Mouse (Mus musculus) heart, adult 2 months (tissue): Measurements from ENCODE around the gene Gm7544. TPM values are rescaled to one million over a fixed set of nuclear protein-coding genes. Genes with fewer than 3 reads are reported as not detected.
"Not testable (repeated sequence)": the region's sequence is repeated elsewhere in the genome, so short reads cannot be mapped to it uniquely, and the experiment has no call there.

ENCODE experiments used
- DNase-seq, 2 experiments: peaks; one replicate each; pipeline ENCODE4 v3.0.0; 2021
- H3K27ac ChIP-seq: fragments of 200-600 bp; 2 replicates; pipeline ENCODE4 v1.8.1; 2022
- H3K27me3 ChIP-seq: fragments of 200-500 bp; 2 replicates; pipeline ENCODE4 v1.6.1; 2012; ENCODE audit warnings: mild to moderate bottlenecking, low read length, inconsistent platforms, mixed read lengths; ENCODE audit not compliant: control insufficient read depth, insufficient read depth
- H3K36me3 ChIP-seq: fragments of 200-500 bp; 2 replicates; pipeline ENCODE4 v1.6.1; 2012; ENCODE audit warnings: low read length, inconsistent platforms; ENCODE audit not compliant: control insufficient read depth, insufficient read depth
- H3K4me1 ChIP-seq: fragments of 200-500 bp; 2 replicates; pipeline ENCODE4 v1.6.1; 2011; ENCODE audit warnings: low read length; ENCODE audit not compliant: control insufficient read depth, insufficient read depth
- H3K4me3 ChIP-seq: fragments of 200-600 bp; 2 replicates; pipeline ENCODE4 v1.8.1; 2022
- H3K79me2 ChIP-seq: fragments of 200-500 bp; replicated peaks from 2 replicates; pipeline ENCODE4 v1.6.1; 2012; ENCODE audit warnings: mild to moderate bottlenecking, inconsistent platforms, low read length, moderate library complexity, mixed read lengths; ENCODE audit not compliant: control insufficient read depth, insufficient read depth
- H3K9ac ChIP-seq: fragments of 200-500 bp; 2 replicates; pipeline ENCODE4 v1.6.1; 2012; ENCODE audit warnings: low read depth, mild to moderate bottlenecking, control low read depth, inconsistent platforms, low read length, mixed read lengths
- CTCF ChIP-seq: fragments of 200-600 bp; IDR thresholded peaks from 2 replicates; pipeline ENCODE4 v1.8.1; 2022; ENCODE audit warnings: antibody characterized with exemption, mild to moderate bottlenecking, moderate library complexity
- EP300 ChIP-seq: fragments of 200-500 bp; IDR thresholded peaks from 2 replicates; pipeline ENCODE4 v1.6.1; 2011; ENCODE audit warnings: low read depth, low read length, control low read depth; ENCODE audit not compliant: insufficient read depth
- POLR2A ChIP-seq: fragments of 200-500 bp; IDR thresholded peaks from 2 replicates; pipeline ENCODE4 v1.6.1; 2011; ENCODE audit warnings: mild to moderate bottlenecking, low read depth, low read length, control low read depth; ENCODE audit not compliant: insufficient read depth
- WGBS: fragments of 180-500 bp; shearing (Covaris S2); methylation state at CpG from one replicate; pipeline ENCODE4 v1.1.7; 2018; 5-methylcytosine and 5-hydroxymethylcytosine counted together
- intact Hi-C: fragments of 180-260 bp; cut with DNase I; formaldehyde crosslinking; loops from one replicate; pipeline ENCODE4 v1.15.1; 2025
- polyA plus RNA-seq: library from polyadenylated mRNA; depleted of rRNA; stranded (reverse); fragments of >200 nt; gene quantifications from 2 replicates; pipeline ENCODE4 v1.2.3, GENCODE M21; 2012; rRNA removed
- total RNA-seq, 2 experiments: library from RNA; stranded (reverse); gene quantifications; 2 replicates each; pipeline ENCODE4 v1.2.3; 2021

Gm7544 gene
- total and polyA plus RNA-seq, 3 experiments: not detected

DNA sequence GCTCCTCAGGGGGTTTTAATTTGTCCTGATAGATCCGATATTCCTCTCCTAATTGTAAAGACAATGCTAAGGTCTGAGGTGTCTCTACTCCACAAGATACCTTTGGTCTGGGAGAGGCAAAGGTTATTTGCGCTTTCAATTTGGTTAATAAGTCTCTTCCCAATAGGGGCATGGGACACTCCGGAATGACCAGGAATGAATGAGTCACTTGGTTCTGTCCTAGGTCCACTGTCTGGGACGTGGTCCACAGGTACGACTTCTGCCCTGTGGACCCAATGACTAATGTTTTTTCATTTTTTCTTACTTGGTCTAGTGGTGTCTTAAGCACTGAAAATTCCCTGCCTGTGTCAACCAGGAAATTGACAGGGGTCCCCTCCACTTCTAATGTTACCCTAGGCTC, 17.1 kb downstream of the Gm7544 start:
- DNase-seq: no peak
- intact Hi-C loops: no loop called here
- Histone ChIP-seq H3K27ac (no peak overlapping the region), H3K9ac (no peak overlapping the region), H3K4me3 (no peak overlapping the region), H3K27me3 (no peaks in the 10 kb centered on the region), H3K36me3 (no peaks in the 10 kb centered on the region), H3K4me1 (no peaks in the 10 kb centered on the region), H3K79me2 (no peaks in the 10 kb centered on the region)
- TF ChIP-seq EP300 (no peak), POLR2A (no peak), CTCF (no peak)
- 95% methylated on average over 5 of the region's 5 CpGs for WGBS

DNA sequence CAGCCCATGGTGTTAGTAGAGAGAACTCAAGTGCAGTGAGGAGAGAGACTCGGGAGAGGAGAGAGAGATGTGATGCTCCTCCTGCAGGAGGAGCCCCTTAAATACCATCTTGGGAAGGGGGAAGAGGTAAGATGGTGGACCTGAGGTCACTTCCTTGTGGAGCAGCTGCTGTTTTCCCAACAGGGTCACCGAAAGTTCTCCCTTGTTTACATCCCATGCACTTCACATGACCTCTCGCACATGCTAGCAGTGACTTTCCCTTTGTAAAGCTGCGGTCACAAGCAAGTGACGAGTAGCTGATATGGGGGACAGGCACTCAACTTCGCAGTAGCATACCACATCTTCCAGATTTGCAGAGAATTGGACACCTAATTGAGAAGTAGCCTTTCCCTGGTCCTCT, 24.5 kb downstream of the Gm7544 start, which contains the start of gene Gm6217:
Gene Gm6217 (minus strand): TSS at position 74 of the 400 bp plus-strand sequence.
- H3K27me3 ChIP-seq, H3K4me3 ChIP-seq, H3K27ac ChIP-seq, H3K4me1 ChIP-seq, DNase-seq, H3K9ac ChIP-seq, H3K36me3 ChIP-seq, H3K79me2 ChIP-seq, intact Hi-C loops: not testable (repeated sequence)
- no CpG with 5 or more reads among the region's 6 CpGs for WGBS

DNA sequence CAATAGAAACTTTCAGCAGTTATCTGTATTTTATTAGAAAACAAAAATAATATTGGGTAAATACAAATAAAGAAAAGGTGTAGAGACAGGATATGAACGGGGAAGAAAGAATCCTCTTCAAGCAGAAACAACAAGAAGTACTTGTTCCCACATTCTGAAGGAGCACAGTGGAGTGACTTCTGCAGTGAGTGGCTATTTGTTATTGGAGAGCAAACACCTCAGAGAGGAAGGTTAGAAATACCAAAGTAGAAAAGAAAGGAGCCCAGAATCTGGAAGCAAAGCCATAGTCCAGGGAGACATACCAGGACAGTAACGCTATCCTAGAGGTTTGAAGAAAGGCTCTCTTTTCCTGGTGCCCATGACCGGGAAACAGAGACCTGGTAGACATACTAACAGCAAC, 25.3 kb downstream of the Gm7544 start:
- WGBS: 85% methylated on average over 3 of the region's 3 CpGs
- not testable (repeated sequence) for H3K36me3 ChIP-seq

DNA sequence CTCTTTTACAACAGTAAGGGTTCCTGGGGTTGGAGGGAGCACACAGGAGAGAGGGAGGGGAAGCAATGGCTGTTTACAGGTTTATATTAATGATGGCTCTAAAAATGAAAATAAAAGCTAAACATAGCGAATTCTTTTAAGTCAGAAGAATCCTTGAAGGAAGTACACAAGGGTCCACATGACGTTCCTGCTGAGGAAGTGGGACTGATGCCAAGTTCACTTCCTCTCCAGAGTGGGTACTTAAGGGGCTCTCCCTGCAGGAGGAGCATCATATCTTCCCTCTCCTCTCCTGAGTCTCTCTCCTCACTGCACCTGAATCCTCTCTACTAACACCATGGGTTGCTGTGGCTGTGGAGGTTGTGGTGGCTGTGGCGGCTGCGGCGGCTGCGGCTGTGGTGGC, 31.2 kb downstream of the Gm7544 start, which contains the start of gene A030014E15Rik:
Gene A030014E15Rik (plus strand): TSS at position 268 of the 400 bp plus-strand sequence.
- WGBS: 77% methylated on average over 6 of the region's 6 CpGs
- TF ChIP-seq EP300 (no peak), CTCF (no peak), POLR2A (no peak)
- H3K36me3 ChIP-seq: no peaks in the 10 kb centered on the region
- H3K79me2 ChIP-seq: no peaks in the 10 kb centered on the region
- DNase-seq: no peak
- H3K27ac ChIP-seq: no peak within 1 kb of the TSS
- H3K27me3 ChIP-seq: no peaks in the 10 kb centered on the region
- no peak within 1 kb of the TSS for H3K9ac ChIP-seq
- no peak within 1 kb of the TSS for H3K4me3 ChIP-seq
- H3K4me1 ChIP-seq: no peaks in the 10 kb centered on the region
- intact Hi-C loops: no loop called here

More for the DNA sequence above, 25.3 kb downstream of the Gm7544 start:
- H3K4me1 ChIP-seq, DNase-seq, intact Hi-C loops, H3K27me3 ChIP-seq, H3K27ac ChIP-seq, H3K79me2 ChIP-seq, H3K4me3 ChIP-seq, H3K9ac ChIP-seq: not testable (repeated sequence)

DNA sequence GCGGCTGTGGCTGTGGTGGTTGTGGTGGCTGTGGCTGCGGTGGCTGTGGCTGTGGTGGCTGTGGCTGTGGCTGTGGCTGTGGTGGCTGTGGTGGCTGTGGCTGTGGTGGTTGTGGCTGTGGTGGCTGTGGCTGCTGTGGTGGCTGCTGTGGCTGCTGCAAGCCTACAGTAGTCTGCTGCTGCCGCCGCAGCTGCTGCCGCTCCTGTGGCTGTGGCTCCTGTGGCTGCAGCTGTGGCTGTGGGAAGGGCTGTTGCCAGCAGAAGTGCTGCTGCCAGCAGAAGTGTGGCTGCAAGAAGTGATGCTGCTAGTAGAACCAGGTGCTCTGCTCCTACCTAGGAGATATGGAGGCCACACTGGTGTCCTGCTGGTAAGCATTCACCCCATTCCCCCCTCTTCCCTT, 42.4 kb downstream of the Gm7544 start:
- H3K27me3 ChIP-seq, H3K4me1 ChIP-seq, H3K27ac ChIP-seq, intact Hi-C loops, H3K4me3 ChIP-seq, DNase-seq, H3K9ac ChIP-seq, H3K36me3 ChIP-seq, H3K79me2 ChIP-seq: not testable (repeated sequence)
- WGBS: 96% methylated on average over 5 of the region's 5 CpGs

DNA sequence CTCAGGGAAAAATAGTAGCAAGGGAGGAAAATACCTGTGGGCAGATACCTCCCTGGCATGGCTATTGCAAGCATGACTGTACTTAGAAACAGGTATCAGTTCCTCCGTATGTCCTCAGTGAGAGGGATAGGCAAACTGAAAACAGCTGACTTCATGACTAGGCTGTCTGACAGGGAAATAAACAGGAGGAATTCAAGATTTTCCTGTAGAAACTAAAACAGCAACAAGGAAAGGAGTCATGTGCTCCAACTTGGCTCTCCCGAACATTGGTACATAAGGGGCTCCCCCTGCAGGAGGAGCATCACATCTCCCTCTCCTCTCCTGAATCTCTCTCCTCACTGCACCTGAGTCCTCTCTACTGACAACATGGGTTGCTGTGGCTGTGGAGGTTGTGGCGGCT, 42.8 kb downstream of the Gm7544 start, which contains the start of gene A030005L19Rik:
Gene A030005L19Rik (plus strand): TSS at position 301 of the 400 bp plus-strand sequence.
- H3K36me3 ChIP-seq: no peaks in the 10 kb centered on the region
- no peaks in the 10 kb centered on the region for H3K4me1 ChIP-seq
- DNase-seq: no peak
- TF ChIP-seq EP300: no peak
- TF ChIP-seq CTCF: no peak
- TF ChIP-seq POLR2A: no peak
- H3K4me3 ChIP-seq: no peak within 1 kb of the TSS
- H3K79me2 ChIP-seq: no peaks in the 10 kb centered on the region
- no peaks in the 10 kb centered on the region; the same call in 1 of the 2 replicates for H3K27me3 ChIP-seq
- 78% methylated on average over 3 of the region's 3 CpGs for WGBS
- intact Hi-C loops: no loop called here
- no peak within 1 kb of the TSS for H3K9ac ChIP-seq
- no peak within 1 kb of the TSS for H3K27ac ChIP-seq

DNA sequence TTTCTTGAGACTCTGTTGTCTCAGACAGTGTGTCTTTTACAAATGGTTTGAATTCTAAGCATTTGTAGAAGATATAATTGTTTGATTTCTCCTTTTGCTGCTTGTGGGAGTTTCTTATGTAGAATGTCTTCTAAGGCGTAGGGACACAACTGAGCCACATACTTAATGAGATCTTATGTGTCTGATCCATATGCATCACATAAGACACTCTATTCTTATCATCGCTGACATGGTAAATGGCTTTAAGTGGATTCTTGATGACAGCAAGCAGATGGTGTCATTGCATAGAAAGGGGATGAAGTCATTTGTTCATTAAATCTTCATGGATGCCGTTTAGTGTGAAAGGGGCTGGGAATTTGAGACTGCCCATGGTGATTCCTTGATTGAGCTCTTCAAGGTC, 49.9 kb downstream of the Gm7544 start:
- intact Hi-C loops: no loop called here
- no peaks in the 10 kb centered on the region for H3K27me3 ChIP-seq
- DNase-seq: no peak
- 64% methylated on average over 3 of the region's 3 CpGs for WGBS
- TF ChIP-seq POLR2A (no peak), EP300 (no peak), CTCF (no peak)
- H3K4me1 ChIP-seq: no peaks in the 10 kb centered on the region
- H3K9ac ChIP-seq: no peak overlapping the region
- H3K79me2 ChIP-seq: no peaks in the 10 kb centered on the region
- H3K36me3 ChIP-seq: no peaks in the 10 kb centered on the region; the same call in 1 of the 2 replicates
- H3K27ac ChIP-seq: no peak overlapping the region
- no peak overlapping the region for H3K4me3 ChIP-seq

Other genes with a start within 250 kb of the Gm7544 start
- 100 to 1,000 TPM; 161 to 168 TPM for gene Mff, start 231.1 kb downstream of the Gm7544 start, total RNA-seq
- 74.6 and 167 TPM in 2 replicates for gene Mff, start 231.1 kb downstream of the Gm7544 start, polyA plus RNA-seq
- not detected for gene Tm4sf20, start 187.6 kb downstream of the Gm7544 start, total RNA-seq
- not detected in 2 replicates for gene Tm4sf20, start 187.6 kb downstream of the Gm7544 start, polyA plus RNA-seq
- gene Gm47791, start 184.8 kb downstream of the Gm7544 start, total RNA-seq: not detected
- not detected in 2 replicates for gene Gm47791, start 184.8 kb downstream of the Gm7544 start, polyA plus RNA-seq
- 10 to 100 TPM; 27.9 to 29.8 TPM for gene Agfg1, start 116.5 kb downstream of the Gm7544 start, total RNA-seq
- 28.2 and 47.5 TPM in 2 replicates for gene Agfg1, start 116.5 kb downstream of the Gm7544 start, polyA plus RNA-seq
- gene A030005L19Rik, start 42.7 kb downstream of the Gm7544 start, total RNA-seq: not detected
- gene A030005L19Rik, start 42.7 kb downstream of the Gm7544 start, polyA plus RNA-seq: 0.53 and 0.76 TPM in 2 replicates
- gene A030014E15Rik, start 31.1 kb downstream of the Gm7544 start, total RNA-seq: not detected
- not detected in 2 replicates for gene A030014E15Rik, start 31.1 kb downstream of the Gm7544 start, polyA plus RNA-seq
- not detected for gene Gm6217, start 24.6 kb downstream of the Gm7544 start, total RNA-seq
- not detected in 2 replicates for gene Gm6217, start 24.6 kb downstream of the Gm7544 start, polyA plus RNA-seq
- not detected for gene A030003K21Rik, start 12.6 kb downstream of the Gm7544 start, total RNA-seq
- gene A030003K21Rik, start 12.6 kb downstream of the Gm7544 start, polyA plus RNA-seq: not detected in 2 replicates
- not detected for gene Gm47955, start 4.3 kb upstream of the Gm7544 start, total RNA-seq
- gene Gm47955, start 4.3 kb upstream of the Gm7544 start, polyA plus RNA-seq: not detected in 2 replicates
- gene Gm47959, start 44.5 kb upstream of the Gm7544 start, total RNA-seq: not detected
- not detected in 2 replicates for gene Gm47959, start 44.5 kb upstream of the Gm7544 start, polyA plus RNA-seq
- gene Slc19a3, start 82.4 kb upstream of the Gm7544 start, total RNA-seq: under 1 TPM; 0.20 to 0.39 TPM
- 0.66 and 1.00 TPM in 2 replicates for gene Slc19a3, start 82.4 kb upstream of the Gm7544 start, polyA plus RNA-seq
- gene Krtap28-10, start 86.5 kb upstream of the Gm7544 start, total RNA-seq: not detected
- not detected in 2 replicates for gene Krtap28-10, start 86.5 kb upstream of the Gm7544 start, polyA plus RNA-seq
- not detected for gene Gm47969, start 88.9 kb upstream of the Gm7544 start, total RNA-seq
- gene Gm47969, start 88.9 kb upstream of the Gm7544 start, polyA plus RNA-seq: not detected in 2 replicates
- gene A030005K14Rik, start 103.4 kb upstream of the Gm7544 start, total RNA-seq: not detected
- gene A030005K14Rik, start 103.4 kb upstream of the Gm7544 start, polyA plus RNA-seq: not detected in 2 replicates
- not detected for gene Krtap28-13, start 104.9 kb upstream of the Gm7544 start, total RNA-seq
- gene Krtap28-13, start 104.9 kb upstream of the Gm7544 start, polyA plus RNA-seq: not detected in 2 replicates
- not detected for gene Ccl20, start 160.8 kb upstream of the Gm7544 start, total RNA-seq
- 0.20 TPM in 1 of 2 replicates, not detected in the other for gene Ccl20, start 160.8 kb upstream of the Gm7544 start, polyA plus RNA-seq
- not detected for gene Daw1, start 203.7 kb upstream of the Gm7544 start, total RNA-seq
- gene Daw1, start 203.7 kb upstream of the Gm7544 start, polyA plus RNA-seq: 0.08 TPM in 1 of 2 replicates, not detected in the other